Mouse (Mus musculus) testis, postnatal 14 days (tissue): ENCODE results near the gene Acta2.

Source experiments
- DNase-seq: peaks from one replicate; pipeline ENCODE4 v3.0.0; 2021; ENCODE audit warnings: low spot score

The Acta2 gene

DNA sequence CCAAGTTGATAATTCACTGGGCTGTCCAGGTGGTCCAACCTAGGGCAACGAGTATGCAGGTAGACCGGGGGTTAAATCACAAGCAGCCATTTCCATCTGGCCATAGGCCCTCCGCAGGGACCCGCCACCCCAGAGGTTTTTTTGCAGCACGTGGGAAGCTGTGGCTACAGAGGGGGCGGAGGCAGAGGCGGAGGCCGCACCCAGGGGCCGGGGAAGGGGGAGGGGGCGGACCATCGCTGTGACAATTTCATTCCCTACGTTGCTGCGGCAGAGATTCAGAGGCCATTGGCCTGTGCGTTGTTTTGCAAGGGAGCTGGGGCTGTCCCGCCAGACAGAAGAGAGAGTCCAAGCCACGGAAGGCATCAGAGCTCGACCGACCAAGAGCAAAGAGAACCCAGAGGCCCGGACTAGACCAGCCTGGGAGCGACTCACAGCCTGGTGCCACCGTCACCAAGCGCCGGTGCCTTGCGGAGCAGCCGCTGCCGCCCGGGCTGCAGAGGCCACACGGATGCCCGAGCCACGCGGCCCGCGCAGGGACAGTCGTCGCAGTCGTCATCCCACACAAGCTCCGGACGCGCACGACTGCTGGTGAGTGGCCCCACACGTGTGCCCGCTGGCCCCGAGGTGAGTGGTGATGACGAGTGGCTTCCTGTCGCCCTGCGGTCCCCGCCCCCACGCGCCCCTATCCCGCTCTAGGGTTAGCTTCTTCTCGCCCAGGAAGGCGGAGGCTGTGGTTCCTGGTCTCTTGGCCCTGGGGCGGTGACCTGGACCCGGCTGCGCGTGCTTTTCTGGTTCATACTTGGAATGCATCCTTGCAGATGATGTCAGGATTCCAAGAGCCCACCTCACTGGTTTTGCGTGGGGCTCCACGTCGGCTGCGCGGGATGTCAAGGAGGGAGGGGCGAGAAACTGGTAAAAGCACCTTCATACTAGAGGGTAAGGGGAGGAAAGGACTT, 63.1 kb downstream of the Acta2 start, which contains the start of gene Stambpl1:
Gene Stambpl1, plus strand, starts transcription at position 222 of the 956 bp plus-strand sequence.
- peak; percentile 24 for DNase-seq

DNA sequence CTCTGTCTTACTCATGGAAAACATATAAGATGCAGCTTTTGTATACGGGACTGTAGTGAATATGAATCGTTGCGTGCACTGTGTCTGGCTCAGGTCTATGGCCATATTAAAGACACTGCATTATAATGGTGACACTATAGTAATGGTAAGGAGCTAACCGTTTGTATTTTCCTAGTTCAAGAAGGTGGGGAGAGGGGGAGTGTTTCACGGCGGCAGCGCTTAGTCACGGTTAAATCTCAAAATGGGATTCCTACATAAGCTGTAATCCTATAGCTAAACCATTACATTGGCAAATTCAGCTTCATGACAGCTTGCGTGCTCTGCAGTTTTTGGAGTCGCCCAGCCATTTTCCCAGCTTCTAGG, 63.8 kb downstream of the Acta2 start:
- DNase-seq = no peak
